Mouse (Mus musculus) forebrain, embryonic 15.5 days (tissue): ENCODE measurements around the gene Fbln2. TPM values are rescaled to one million over a fixed set of nuclear protein-coding genes. Genes with fewer than 3 reads are reported as not detected.

Source experiments
- ATAC-seq: fragments of 200-750 bp; cut with Nextera tagmentation; replicated peaks from 2 replicates; pipeline ENCODE4 v1.8.0; 2017; ENCODE audit warnings: mild to moderate bottlenecking, moderate TSS enrichment, moderate library complexity
- H3K27ac ChIP-seq: fragments of 300-500 bp; sonication (generic); replicated peaks from 2 replicates; pipeline ENCODE4 v1.5.1; 2015; ENCODE audit warnings: mild to moderate bottlenecking, inconsistent platforms
- H3K27me3 ChIP-seq: fragments of 300-500 bp; sonication (generic); 2 replicates; pipeline ENCODE4 v1.6.1; 2015; ENCODE audit warnings: inconsistent platforms
- H3K36me3 ChIP-seq: fragments of 300-500 bp; sonication (generic); 2 replicates; pipeline ENCODE4 v1.6.1; 2015; ENCODE audit warnings: mild to moderate bottlenecking, inconsistent platforms
- H3K4me1 ChIP-seq: fragments of 300-500 bp; sonication (generic); 2 replicates; pipeline ENCODE4 v1.6.1; 2015; ENCODE audit warnings: inconsistent platforms
- H3K4me2 ChIP-seq: fragments of 300-500 bp; sonication (generic); replicated peaks from 2 replicates; pipeline ENCODE4 v1.6.1; 2015; ENCODE audit warnings: mild to moderate bottlenecking, inconsistent platforms
- H3K4me3 ChIP-seq: fragments of 300-500 bp; sonication (generic); 2 replicates; pipeline ENCODE4 v1.5.1; 2015; ENCODE audit warnings: mild to moderate bottlenecking, inconsistent platforms
- H3K9ac ChIP-seq: fragments of 300-500 bp; sonication (generic); replicated peaks from 2 replicates; pipeline ENCODE4 v1.6.1; 2015; ENCODE audit warnings: mild to moderate bottlenecking, inconsistent platforms
- H3K9me3 ChIP-seq: fragments of 300-500 bp; sonication (generic); 2 replicates; pipeline ENCODE4 v1.6.1; 2016; ENCODE audit warnings: inconsistent platforms
- WGBS: fragments of 180-500 bp; shearing (Covaris S2); methylation state at CpG from one replicate; pipeline ENCODE4 v1.1.7; 2015; ENCODE audit warnings: mixed read lengths; 5-methylcytosine and 5-hydroxymethylcytosine counted together
- polyA plus RNA-seq: library from polyadenylated mRNA; unstranded; fragments of >200 nt; fragmentation: Nextera tagmentation; extraction: Ambion mirVana; gene quantifications from 2 replicates; pipeline ENCODE4 v1.2.1, GENCODE M21; 2015

Fbln2 gene
- polyA plus RNA-seq, 1 experiment from 2014 or later, result 10.0 TPM

- H3K4me1 ChIP-seq, result peaks cover 24% of the 10 kb centered on the region
- no peak overlapping the region for H3K4me3 ChIP-seq
- no peak overlapping the region for H3K27ac ChIP-seq
- no peak overlapping the region for H3K4me2 ChIP-seq
- WGBS, result 51% methylated on average over 9 of the region's 9 CpGs
- ATAC-seq, result no peak
- no peak overlapping the region for H3K9ac ChIP-seq
- H3K27me3 ChIP-seq, result no peaks in the 10 kb centered on the region
- no peaks in the 10 kb centered on the region for H3K9me3 ChIP-seq
- H3K36me3 ChIP-seq, result no peaks in the 10 kb centered on the region
Measured at GRCm38 (mm10) chr6:91218445-91218844, 6.2 kb downstream of the Fbln2 start.

DNA sequence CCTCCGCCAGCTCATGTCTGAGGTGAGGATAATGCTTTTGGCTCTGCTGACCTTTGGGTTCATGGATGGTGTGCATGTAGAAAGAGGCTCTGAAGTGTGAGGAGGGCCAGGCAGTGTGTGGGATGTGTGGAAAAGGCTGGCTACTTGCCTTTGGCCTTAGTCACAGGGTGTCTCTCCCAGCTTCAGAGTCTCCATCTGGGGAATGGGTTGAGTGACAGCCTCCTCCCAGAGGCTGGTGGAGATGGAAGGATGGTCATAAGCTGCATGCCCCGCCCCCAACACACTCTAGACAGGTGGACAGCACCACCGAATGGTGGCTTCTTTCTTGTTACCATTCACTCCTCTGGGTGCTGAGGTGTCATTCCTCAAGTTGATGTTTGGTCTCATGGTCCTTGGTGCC lies 6.6 kb downstream of the Fbln2 start:
- Histone ChIP-seq H3K4me1 (peaks cover 21% of the 10 kb centered on the region), H3K4me2 (no peak overlapping the region), H3K36me3 (no peaks in the 10 kb centered on the region), H3K4me3 (no peak overlapping the region), H3K27ac (no peak overlapping the region), H3K27me3 (no peaks in the 10 kb centered on the region), H3K9me3 (no peaks in the 10 kb centered on the region), H3K9ac (no peak overlapping the region)
- 87% methylated on average over 3 of the region's 3 CpGs for WGBS
- no peak for ATAC-seq

DNA sequence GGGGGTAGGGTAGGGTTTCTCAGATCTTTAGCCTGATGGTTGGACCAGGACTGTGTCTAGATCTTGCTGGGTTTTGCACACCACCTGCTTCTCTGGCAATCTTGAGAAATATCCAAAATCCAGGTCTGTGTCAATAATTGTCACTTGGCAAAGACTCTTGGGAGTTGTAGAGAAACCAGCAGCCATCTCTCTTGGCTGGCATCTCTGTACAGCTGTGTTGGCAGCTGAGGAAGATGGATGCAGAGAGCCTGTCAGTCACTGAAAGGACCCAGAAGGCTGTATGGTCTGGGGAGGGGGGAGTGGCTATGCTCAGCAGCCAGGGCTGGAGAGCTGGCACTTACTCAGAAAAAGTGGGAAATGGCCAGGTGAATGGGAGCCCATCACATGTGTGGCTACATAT lies 7.8 kb downstream of the Fbln2 start:
- no peak overlapping the region for H3K4me3 ChIP-seq
- no peaks in the 10 kb centered on the region for H3K36me3 ChIP-seq
- H3K27ac ChIP-seq, result peak overlapping the region; percentile 50
- no peaks in the 10 kb centered on the region for H3K9me3 ChIP-seq
- H3K9ac ChIP-seq, result no peak overlapping the region
- no peak overlapping the region for H3K4me2 ChIP-seq
- H3K27me3 ChIP-seq, result no peaks in the 10 kb centered on the region
- H3K4me1 ChIP-seq, result peaks cover 21% of the 10 kb centered on the region
- peak; percentile 77 for ATAC-seq

DNA sequence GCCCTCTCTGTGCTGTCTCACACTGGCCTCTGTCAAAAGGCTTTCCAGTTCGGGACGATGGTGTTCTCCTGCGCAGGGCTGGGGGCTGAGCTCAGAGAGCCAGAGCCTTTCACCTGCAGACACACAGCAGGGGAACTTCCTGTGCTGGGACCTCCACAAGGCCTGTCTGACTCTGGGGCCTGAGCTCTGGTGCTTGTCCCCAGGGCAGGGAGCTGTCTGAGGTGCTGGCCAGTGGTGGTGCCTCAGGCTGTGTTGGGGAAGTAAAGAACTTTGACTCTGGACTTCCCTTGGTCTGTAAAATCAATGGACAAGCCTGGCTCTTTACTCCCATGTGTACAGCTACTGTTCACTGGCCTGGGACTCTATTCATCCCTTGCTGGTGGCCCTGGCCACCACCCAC lies 8.8 kb downstream of the Fbln2 start:
- no peak overlapping the region for H3K4me3 ChIP-seq
- WGBS, result 8% methylated on average over 3 of the region's 3 CpGs
- ATAC-seq, result no peak
- H3K27me3 ChIP-seq, result no peaks in the 10 kb centered on the region
- no peak overlapping the region for H3K4me2 ChIP-seq
- no peaks in the 10 kb centered on the region for H3K9me3 ChIP-seq
- peaks cover 21% of the 10 kb centered on the region for H3K4me1 ChIP-seq
- H3K9ac ChIP-seq, result no peak overlapping the region
- H3K27ac ChIP-seq, result no peak overlapping the region; the same call in 1 of the 2 replicates
- no peaks in the 10 kb centered on the region for H3K36me3 ChIP-seq

DNA sequence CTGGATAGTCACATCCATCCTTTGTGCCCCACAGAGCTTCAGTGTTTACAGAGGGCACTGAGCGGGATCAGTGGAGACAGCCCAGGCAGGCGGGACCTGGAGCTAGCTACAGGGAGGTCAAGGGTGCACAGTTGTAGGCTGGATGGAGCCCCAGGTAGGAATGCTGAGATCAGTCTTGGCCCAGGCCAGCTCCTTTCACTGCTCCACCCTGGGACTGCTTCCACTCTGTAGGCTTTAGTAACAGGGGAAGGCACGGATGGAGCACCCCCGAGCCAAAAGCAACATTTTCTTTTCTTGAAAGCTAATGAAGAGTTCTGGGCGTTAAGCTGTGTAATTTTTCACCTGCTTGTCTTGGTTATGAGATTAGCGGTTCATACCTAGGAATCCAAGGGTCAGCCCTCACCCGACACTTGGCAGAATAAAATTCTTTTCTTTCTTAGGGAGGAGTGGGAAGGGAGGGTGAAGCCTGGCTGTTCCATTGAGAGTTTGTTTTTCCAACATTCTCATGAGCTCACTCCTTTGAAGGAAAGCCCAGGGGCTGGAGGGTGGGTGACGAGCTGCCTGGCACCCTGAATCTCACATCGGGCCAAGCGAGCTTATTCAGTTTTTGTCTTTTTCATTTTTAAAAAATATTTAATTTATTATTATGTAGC lies 10.6 kb downstream of the Fbln2 start:
- Histone ChIP-seq H3K4me3 (no peak overlapping the region), H3K27ac (no peak overlapping the region)

GRCm38 (mm10) chr6:91224939-91225338 lies 12.7 kb downstream of the Fbln2 start:
- H3K27ac ChIP-seq, result no peak overlapping the region
- H3K4me3 ChIP-seq, result no peak overlapping the region
- no peak for ATAC-seq
- no peaks in the 10 kb centered on the region for H3K27me3 ChIP-seq
- 74% methylated on average over 6 of the region's 6 CpGs for WGBS
- no peak overlapping the region for H3K9ac ChIP-seq
- H3K36me3 ChIP-seq, result no peaks in the 10 kb centered on the region
- peaks cover 11% of the 10 kb centered on the region for H3K4me1 ChIP-seq
- no peak overlapping the region for H3K4me2 ChIP-seq
- H3K9me3 ChIP-seq, result no peaks in the 10 kb centered on the region

More for the DNA sequence above, 10.6 kb downstream of the Fbln2 start:
- Histone ChIP-seq H3K9me3 (no peaks in the 10 kb centered on the region), H3K4me1 (peaks cover 21% of the 10 kb centered on the region), H3K4me2 (no peak overlapping the region), H3K9ac (no peak overlapping the region), H3K36me3 (no peaks in the 10 kb centered on the region), H3K27me3 (no peaks in the 10 kb centered on the region)
- ATAC-seq, result no peak
- WGBS, result 72% methylated on average over 10 of the region's 10 CpGs

- WGBS, result 64% methylated on average over 4 of the region's 4 CpGs
- ATAC-seq, result no peak
- Histone ChIP-seq H3K4me3 (no peak overlapping the region), H3K27ac (no peak overlapping the region), H3K9me3 (no peaks in the 10 kb centered on the region), H3K9ac (no peak overlapping the region), H3K4me2 (no peak overlapping the region), H3K27me3 (no peaks in the 10 kb centered on the region), H3K36me3 (no peaks in the 10 kb centered on the region), H3K4me1 (peaks cover 7% of the 10 kb centered on the region)
Measured at GRCm38 (mm10) chr6:91225346-91225745, 13.1 kb downstream of the Fbln2 start.

DNA sequence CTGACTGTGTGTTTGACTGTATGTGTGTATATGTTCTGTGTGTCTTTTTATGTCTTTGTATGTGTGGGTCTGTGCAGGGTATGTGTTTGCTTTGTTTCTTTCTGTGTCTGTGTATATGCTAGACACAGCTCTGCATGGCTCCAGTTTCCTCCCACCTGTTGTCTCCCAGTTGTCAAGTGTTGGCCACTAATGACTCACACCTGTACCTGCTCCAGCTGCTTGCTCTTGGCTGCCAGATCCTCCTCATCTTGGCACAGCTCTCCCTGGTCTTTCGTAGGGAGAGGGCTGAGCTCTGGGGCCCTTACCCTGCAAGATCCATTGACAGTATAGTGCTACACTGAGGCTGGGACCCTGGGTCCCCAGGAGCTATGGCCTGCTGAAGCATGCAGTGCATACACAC lies 13.8 kb downstream of the Fbln2 start:
- Histone ChIP-seq H3K9me3 (no peaks in the 10 kb centered on the region), H3K27ac (no peak overlapping the region), H3K4me2 (no peak overlapping the region), H3K4me3 (no peak overlapping the region), H3K27me3 (no peaks in the 10 kb centered on the region), H3K36me3 (no peaks in the 10 kb centered on the region), H3K9ac (no peak overlapping the region), H3K4me1 (no peaks in the 10 kb centered on the region)
- no peak for ATAC-seq
- 61% methylated on average over 1 of the region's 1 CpGs for WGBS

DNA sequence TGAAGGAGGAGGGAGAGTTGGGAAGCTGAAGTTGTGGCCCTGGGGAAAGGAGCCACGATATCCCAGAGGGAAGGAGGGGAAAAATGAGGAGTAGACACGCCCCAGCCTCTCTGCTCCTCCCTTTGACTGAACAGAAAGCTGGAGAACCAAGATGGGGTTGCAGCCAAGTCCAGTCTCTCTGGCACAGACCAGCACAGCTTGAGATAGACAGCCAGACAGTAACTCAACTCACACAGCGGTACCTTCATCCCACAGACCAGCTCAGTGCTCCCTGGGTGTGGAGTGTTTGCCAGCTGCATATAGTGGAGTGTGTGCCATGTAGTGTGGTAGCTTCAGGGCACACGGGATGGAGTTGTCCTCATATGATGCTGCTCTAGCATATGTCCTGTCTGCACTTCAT lies 16.7 kb downstream of the Fbln2 start:
- H3K4me3 ChIP-seq, result no peak overlapping the region
- no peaks in the 10 kb centered on the region for H3K36me3 ChIP-seq
- H3K27ac ChIP-seq, result no peak overlapping the region
- H3K4me2 ChIP-seq, result no peak overlapping the region
- 70% methylated on average over 4 of the region's 4 CpGs for WGBS
- ATAC-seq, result no peak
- H3K9ac ChIP-seq, result no peak overlapping the region
- H3K9me3 ChIP-seq, result no peaks in the 10 kb centered on the region
- no peaks in the 10 kb centered on the region for H3K27me3 ChIP-seq
- no peaks in the 10 kb centered on the region for H3K4me1 ChIP-seq

- WGBS, result 86% methylated on average over 5 of the region's 5 CpGs
- Histone ChIP-seq H3K4me1 (peaks cover under 1% of the 10 kb centered on the region), H3K4me3 (no peak overlapping the region), H3K4me2 (no peak overlapping the region), H3K9ac (no peak overlapping the region), H3K36me3 (no peaks in the 10 kb centered on the region), H3K27ac (no peak overlapping the region), H3K27me3 (no peaks in the 10 kb centered on the region), H3K9me3 (no peaks in the 10 kb centered on the region)
- ATAC-seq, result no peak
Measured at GRCm38 (mm10) chr6:91231000-91231399, 18.7 kb downstream of the Fbln2 start.

DNA sequence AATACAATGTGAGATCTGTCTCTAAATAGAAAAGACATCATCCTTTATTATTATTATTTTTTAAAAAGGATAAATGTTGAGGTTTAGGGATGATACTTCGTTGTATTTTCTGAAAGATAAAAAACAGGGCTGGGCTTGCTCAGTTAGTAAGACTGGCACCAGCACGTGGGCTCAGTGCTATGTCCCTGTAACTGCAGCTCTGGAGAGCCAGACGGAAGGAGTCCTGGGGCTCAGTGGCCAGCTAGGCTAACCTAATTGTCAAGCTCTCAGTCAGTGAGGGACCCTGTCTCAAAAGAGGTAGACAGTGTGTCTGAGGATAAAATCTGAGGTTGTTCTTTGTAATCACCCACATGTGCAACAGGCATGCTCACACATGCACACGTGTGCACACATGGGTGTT lies 19.3 kb downstream of the Fbln2 start:
- no peak overlapping the region for H3K27ac ChIP-seq
- no peaks in the 10 kb centered on the region for H3K9me3 ChIP-seq
- no peak overlapping the region for H3K4me3 ChIP-seq
- no peak overlapping the region for H3K4me2 ChIP-seq
- peaks cover 6% of the 10 kb centered on the region for H3K4me1 ChIP-seq
- H3K9ac ChIP-seq, result no peak overlapping the region
- no peaks in the 10 kb centered on the region for H3K36me3 ChIP-seq
- no peak for ATAC-seq
- no peaks in the 10 kb centered on the region for H3K27me3 ChIP-seq
- WGBS, result 83% methylated on average over 4 of the region's 4 CpGs

GRCm38 (mm10) chr6:91233011-91233410 lies 20.8 kb downstream of the Fbln2 start:
- H3K4me3 ChIP-seq, result no peak overlapping the region
- H3K27me3 ChIP-seq, result no peaks in the 10 kb centered on the region
- peaks cover 12% of the 10 kb centered on the region for H3K4me1 ChIP-seq
- ATAC-seq, result no peak
- no peaks in the 10 kb centered on the region for H3K9me3 ChIP-seq
- no peak overlapping the region for H3K4me2 ChIP-seq
- H3K9ac ChIP-seq, result no peak overlapping the region
- 80% methylated on average over 12 of the region's 12 CpGs for WGBS
- H3K27ac ChIP-seq, result no peak overlapping the region
- H3K36me3 ChIP-seq, result no peaks in the 10 kb centered on the region

DNA sequence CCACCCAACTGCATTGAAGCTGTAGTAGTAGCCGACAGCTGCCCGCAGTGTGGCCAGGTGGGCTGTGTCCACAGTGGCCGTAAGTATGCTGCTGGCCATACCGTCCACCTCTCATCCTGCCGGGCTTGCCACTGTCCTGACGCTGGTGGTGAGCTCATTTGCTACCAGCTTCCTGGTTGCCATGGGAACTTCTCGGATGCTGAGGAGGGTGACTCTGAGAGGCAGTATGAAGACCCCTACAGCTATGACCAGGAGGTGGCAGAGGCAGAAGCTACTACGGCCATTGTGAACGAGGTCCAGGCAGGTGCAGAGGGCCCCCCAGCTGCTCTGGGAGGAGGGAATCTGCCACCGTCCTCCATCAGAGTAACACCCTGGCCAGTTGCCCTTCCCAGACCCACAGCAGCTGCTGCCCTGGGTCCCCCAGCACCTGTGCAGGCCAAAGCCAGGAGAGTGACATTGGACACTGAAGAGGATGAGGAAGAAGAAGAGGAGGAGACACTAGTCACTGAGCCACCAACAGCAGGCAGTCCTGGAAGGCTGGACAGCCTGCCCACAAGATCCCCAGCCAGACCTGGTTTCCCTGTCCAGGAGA lies 21.3 kb downstream of the Fbln2 start:
- Histone ChIP-seq H3K36me3 (no peaks in the 10 kb centered on the region), H3K4me3 (no peak overlapping the region), H3K4me1 (peaks cover 12% of the 10 kb centered on the region), H3K4me2 (no peak overlapping the region), H3K27me3 (no peaks in the 10 kb centered on the region), H3K9ac (no peak overlapping the region), H3K27ac (no peak overlapping the region), H3K9me3 (no peaks in the 10 kb centered on the region)
- 64% methylated on average over 10 of the region's 10 CpGs for WGBS
- no peak for ATAC-seq
